Mouse (Mus musculus) retina, postnatal 7 days (tissue): ENCODE results near the gene Olfr10.

ENCODE experiments used
- DNase-seq: peaks from one replicate; pipeline ENCODE4 v3.0.0-alpha.2; 2012; ENCODE audit warnings: low read depth, low spot score

Olfr10 gene

DNA sequence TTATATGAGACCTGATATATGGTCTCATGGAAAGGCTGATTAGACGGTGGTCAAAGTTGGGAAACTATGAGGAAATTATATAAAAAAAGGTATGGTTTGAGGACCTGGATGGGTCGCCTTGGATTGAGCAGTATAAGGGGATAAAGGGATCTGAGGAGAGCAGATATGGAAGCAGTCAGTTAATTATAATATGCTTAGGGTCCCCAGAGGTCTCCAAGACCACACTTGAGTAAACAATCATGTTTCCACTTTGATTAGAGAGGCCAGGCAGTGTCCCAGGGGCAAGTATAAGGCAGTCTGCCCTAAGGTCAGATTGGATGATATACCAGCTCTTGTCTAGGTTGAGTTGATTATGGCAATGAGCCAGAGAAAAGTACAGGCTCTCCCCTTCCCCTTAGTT is 17.9 kb downstream of the Olfr10 start, which contains the start of gene Olfr1391:
TSS of gene Olfr1391 (plus strand) at position 301 of the 400 bp plus-strand sequence.
- DNase-seq, result no peak

DNA sequence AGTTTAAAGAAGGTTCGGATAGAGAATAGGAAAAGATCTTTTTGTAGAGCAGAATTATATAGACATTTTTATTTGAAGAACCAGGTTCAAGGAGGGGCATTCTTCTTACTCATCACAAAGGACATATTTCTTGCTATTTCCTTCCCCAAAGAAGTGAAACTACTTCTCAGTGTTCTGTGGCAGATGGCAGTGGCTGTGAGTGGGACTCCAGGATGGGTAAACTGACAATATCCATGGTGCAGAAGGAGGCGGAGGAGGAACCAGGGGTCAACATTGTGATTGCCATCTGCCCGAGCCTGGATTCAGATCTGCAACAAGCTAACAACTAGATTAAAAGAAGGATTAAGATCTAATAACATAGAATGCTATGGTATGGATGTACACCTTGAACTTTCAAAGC is 22.2 kb downstream of the Olfr10 start:
- DNase-seq, result no peak

GRCm38 (mm10) chr11:49329686-49330085 is 25.1 kb downstream of the Olfr10 start:
- DNase-seq, result no peak

DNA sequence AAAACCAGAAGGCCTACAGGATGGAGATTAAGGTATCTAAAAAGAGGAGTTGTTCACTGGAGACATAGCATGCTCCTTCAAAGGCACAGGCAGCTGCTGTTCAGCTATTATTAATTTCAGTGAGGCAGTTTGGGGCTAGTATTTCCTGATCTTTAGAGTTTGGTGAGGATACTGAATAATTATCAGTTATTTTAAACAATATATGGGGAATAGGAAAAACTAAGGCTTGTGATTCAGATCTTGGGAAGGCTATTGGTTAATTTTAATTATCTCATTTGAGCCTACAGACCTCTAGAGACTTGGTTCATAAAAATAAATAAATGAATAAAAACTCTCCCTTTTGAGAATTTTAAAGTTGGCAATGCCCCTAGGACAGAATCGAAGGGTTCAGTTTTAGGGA is 30.3 kb downstream of the Olfr10 start, which contains the start of gene Olfr1390:
TSS of gene Olfr1390 (plus strand) at position 301 of the 400 bp plus-strand sequence.
- DNase-seq, result no peak

DNA sequence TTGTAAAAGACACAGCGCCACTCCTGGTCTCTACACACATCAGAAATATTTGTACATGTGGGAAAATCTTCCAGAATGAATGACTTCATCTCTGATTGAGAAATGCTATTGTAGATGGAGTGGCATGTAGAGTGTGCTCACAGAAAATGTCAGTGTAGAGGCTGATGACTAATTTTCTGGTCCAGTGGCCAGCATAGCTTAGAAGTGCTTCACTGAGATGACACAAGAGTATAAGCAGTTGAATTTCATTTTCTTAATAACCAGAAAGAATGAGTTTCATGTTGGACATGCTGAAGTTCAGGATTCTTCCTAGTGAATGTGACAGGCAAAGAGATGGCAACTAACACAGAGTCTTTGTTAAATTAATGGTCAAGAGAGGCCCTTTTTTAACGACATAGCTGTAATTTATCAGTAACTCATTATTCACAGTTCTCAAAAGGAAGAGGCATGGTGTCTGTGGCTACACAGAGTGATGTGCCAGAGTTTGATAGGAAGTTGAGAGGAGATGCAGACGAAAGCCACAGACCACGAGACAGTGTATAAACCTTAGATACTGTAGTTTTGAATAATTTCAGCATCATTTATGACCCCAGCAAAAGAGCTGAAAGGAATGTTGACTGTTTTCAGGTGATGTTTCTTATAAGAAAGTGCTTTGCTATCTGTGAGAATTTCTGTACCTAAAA is 32.8 kb downstream of the Olfr10 start:
- DNase-seq, result no peak
